Mouse (Mus musculus) testis, adult 2 months (tissue): ENCODE results near the gene Kif21b.

Experiments used
- CTCF ChIP-seq: fragments of 200-500 bp; IDR thresholded peaks from 2 replicates; pipeline ENCODE4 v1.5.1; 2012; ENCODE audit warnings: low read depth, mild to moderate bottlenecking, inconsistent platforms, low read length, moderate library complexity; ENCODE audit not compliant: control insufficient read depth, insufficient read depth, insufficient replicate concordance
- POLR2A ChIP-seq: fragments of 200-500 bp; IDR thresholded peaks from 2 replicates; pipeline ENCODE4 v1.6.1; 2012; ENCODE audit warnings: low read depth, mild to moderate bottlenecking, inconsistent platforms, low read length, moderate library complexity; ENCODE audit not compliant: control insufficient read depth

GRCm38 (mm10) chr1:136174101-136174606 lies 43.0 kb downstream of the Kif21b start:
- TF ChIP-seq POLR2A = no peak
- no peak for TF ChIP-seq CTCF
